Mouse (Mus musculus): ENCODE measurements around the gene Srpk2.

DNA sequence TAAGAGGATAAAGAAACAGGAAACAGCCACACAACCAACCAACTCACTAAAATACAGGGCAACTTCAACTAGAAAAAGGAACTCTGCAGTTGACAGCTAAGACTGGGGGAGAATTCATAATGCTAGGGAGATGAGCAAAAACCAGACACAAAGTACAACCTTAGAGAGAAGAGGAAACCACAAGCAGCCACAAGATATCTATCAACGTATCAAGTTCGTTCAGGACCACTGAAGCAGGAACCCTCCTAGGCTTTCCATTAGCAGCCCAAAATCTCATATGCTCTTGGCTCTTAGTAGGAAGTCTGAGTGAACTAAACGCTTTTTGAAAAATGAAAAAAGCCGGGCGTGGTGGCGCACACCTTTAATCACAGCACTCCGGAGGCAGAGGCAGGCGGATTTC lies 47.1 kb downstream of the Srpk2 start:
- no peak for TF ChIP-seq POLR2A (IDR thresholded peaks at IDR 0.05; ENCODE audit: insufficient read depth, low read depth, low read length)
- TF ChIP-seq CTCF (IDR thresholded peaks at IDR 0.05; ENCODE audit: insufficient read depth, low read depth, low read length), result no peak

All from olfactory bulb, adult 2 months (tissue).